8 mouse cellular contexts compared by ENCODE assay signal in genomic region chr7:113256046-113256445, GRCm38 (mm10). TPM values are rescaled to one million over a fixed set of nuclear protein-coding genes. Genes with fewer than 3 reads are reported as not detected.
DNase-seq lines count a peak whose midpoint lies in the region; ATAC-seq lines count a peak whose summit lies in the region.

No protein-coding gene starts in this region.

- H3K9ac ChIP-seq in forebrain, embryonic 14.5 days (ENCODE audit: low read length), result no peak overlapping the region
- H3K9ac ChIP-seq in forebrain, embryonic 13.5 days, result no peak overlapping the region
- no peak overlapping the region for H3K9ac ChIP-seq in midbrain, embryonic 11.5 days (ENCODE audit: low read length)
- H3K9ac ChIP-seq in midbrain, embryonic 15.5 days, result no peak overlapping the region
- no peak overlapping the region for H3K9ac ChIP-seq in neural tube, embryonic 11.5 days (ENCODE audit: low read length)

- H3K4me1 ChIP-seq in forebrain, embryonic 14.5 days (ENCODE audit: control insufficient read depth, insufficient read depth, low read length), result peaks cover 20% of the 10 kb centered on the region
- H3K4me1 ChIP-seq in forebrain, embryonic 13.5 days, result peaks cover 25% of the 10 kb centered on the region
- peaks cover 4% of the 10 kb centered on the region; the same call in 1 of the 2 replicates for H3K4me1 ChIP-seq in midbrain, embryonic 11.5 days (ENCODE audit: control insufficient read depth, insufficient read depth, low read length)
- peaks cover 22% of the 10 kb centered on the region for H3K4me1 ChIP-seq in midbrain, embryonic 15.5 days
- H3K4me1 ChIP-seq in neural tube, embryonic 11.5 days (ENCODE audit: control insufficient read depth, insufficient read depth, low read length), result no peaks in the 10 kb centered on the region

- no peak overlapping the region for H3K4me2 ChIP-seq in forebrain, embryonic 14.5 days (ENCODE audit: low read length)
- H3K4me2 ChIP-seq in forebrain, embryonic 13.5 days, result no peak overlapping the region
- H3K4me2 ChIP-seq in midbrain, embryonic 11.5 days, result no peak overlapping the region
- no peak overlapping the region for H3K4me2 ChIP-seq in midbrain, embryonic 15.5 days
- H3K4me2 ChIP-seq in neural tube, embryonic 11.5 days (ENCODE audit: low read depth), result no peak overlapping the region

- 55% methylated on average over 4 of the region's 4 CpGs for whole genome bisulfite sequencing in forebrain, embryonic 14.5 days
- WGBS in forebrain, embryonic 13.5 days, result 50% methylated on average over 4 of the region's 4 CpGs
- WGBS in midbrain, embryonic 11.5 days, result 51% methylated on average over 4 of the region's 4 CpGs
- 55% methylated on average over 4 of the region's 4 CpGs for WGBS in midbrain, embryonic 15.5 days
- 50% methylated on average over 4 of the region's 4 CpGs for WGBS in neural tube, embryonic 11.5 days

- H3K36me3 ChIP-seq in forebrain, embryonic 14.5 days (ENCODE audit: control insufficient read depth, insufficient read depth, low read length), result no peaks in the 10 kb centered on the region
- no peaks in the 10 kb centered on the region for H3K36me3 ChIP-seq in forebrain, embryonic 13.5 days (ENCODE audit: poor library complexity, severe bottlenecking)
- no peaks in the 10 kb centered on the region for H3K36me3 ChIP-seq in midbrain, embryonic 11.5 days (ENCODE audit: control insufficient read depth, insufficient read depth, low read length)
- no peaks in the 10 kb centered on the region for H3K36me3 ChIP-seq in midbrain, embryonic 15.5 days (replicated peaks)
- no peaks in the 10 kb centered on the region for H3K36me3 ChIP-seq in neural tube, embryonic 11.5 days (ENCODE audit: control insufficient read depth, insufficient read depth, low read length)

- no peak for ATAC-seq in forebrain, embryonic 14.5 days
- ATAC-seq in forebrain, embryonic 13.5 days, result no peak
- no peak for ATAC-seq in midbrain, embryonic 11.5 days (ENCODE audit: low FRiP score)
- ATAC-seq in midbrain, embryonic 15.5 days (replicated peaks), result no peak
- no peak for ATAC-seq in neural tube, embryonic 11.5 days (ENCODE audit: insufficient read depth, low FRiP score, low TSS enrichment)

- no peaks in the 10 kb centered on the region for H3K9me3 ChIP-seq in forebrain, embryonic 14.5 days (replicated peaks; ENCODE audit: control insufficient read depth, low read length)
- no peaks in the 10 kb centered on the region for H3K9me3 ChIP-seq in forebrain, embryonic 13.5 days (replicated peaks)
- H3K9me3 ChIP-seq in midbrain, embryonic 11.5 days (ENCODE audit: control insufficient read depth, low read length), result no peaks in the 10 kb centered on the region
- H3K9me3 ChIP-seq in midbrain, embryonic 15.5 days, result no peaks in the 10 kb centered on the region
- no peaks in the 10 kb centered on the region for H3K9me3 ChIP-seq in neural tube, embryonic 11.5 days (ENCODE audit: control insufficient read depth, low read length)

- H3K27me3 ChIP-seq in forebrain, embryonic 14.5 days (replicated peaks; ENCODE audit: control insufficient read depth, insufficient read depth, low read length), result no peaks in the 10 kb centered on the region
- H3K27me3 ChIP-seq in forebrain, embryonic 13.5 days, result no peaks in the 10 kb centered on the region
- no peaks in the 10 kb centered on the region for H3K27me3 ChIP-seq in midbrain, embryonic 11.5 days (ENCODE audit: control insufficient read depth, insufficient read depth, low read length)
- no peaks in the 10 kb centered on the region for H3K27me3 ChIP-seq in midbrain, embryonic 15.5 days (replicated peaks)
- H3K27me3 ChIP-seq in neural tube, embryonic 11.5 days (ENCODE audit: control insufficient read depth, insufficient read depth, low read length), result no peaks in the 10 kb centered on the region

- peak; percentile 34 for DNase-seq in forebrain, embryonic 14.5 days (ENCODE audit: low spot score)
- peak; percentile 92 for DNase-seq in midbrain, embryonic 11.5 days (ENCODE audit: low spot score, missing footprints)
- peak; percentile 52 to 62 for DNase-seq in adrenal gland, postnatal 36 days
- peak; percentile 60 for DNase-seq in kidney, postnatal 10 days
- peak; percentile 61 for DNase-seq in neural tube, embryonic 11.5 days (ENCODE audit: low spot score)
- no peak for DNase-seq in right cerebral cortex, postnatal 25 days

- no peak overlapping the region for H3K4me3 ChIP-seq in forebrain, embryonic 14.5 days (ENCODE audit: low read depth, low read length)
- H3K4me3 ChIP-seq in forebrain, embryonic 13.5 days, result no peak overlapping the region
- H3K4me3 ChIP-seq in midbrain, embryonic 11.5 days (ENCODE audit: low read depth, low read length), result no peak overlapping the region
- no peak overlapping the region for H3K4me3 ChIP-seq in midbrain, embryonic 15.5 days
- H3K4me3 ChIP-seq in neural tube, embryonic 11.5 days (ENCODE audit: low read depth, low read length), result no peak overlapping the region

- H3K27ac ChIP-seq in forebrain, embryonic 14.5 days (ENCODE audit: low read depth, low read length), result no peak overlapping the region
- H3K27ac ChIP-seq in forebrain, embryonic 13.5 days, result no peak overlapping the region
- H3K27ac ChIP-seq in midbrain, embryonic 11.5 days (ENCODE audit: low read depth, low read length), result no peak overlapping the region
- no peak overlapping the region for H3K27ac ChIP-seq in midbrain, embryonic 15.5 days
- no peak overlapping the region for H3K27ac ChIP-seq in neural tube, embryonic 11.5 days (ENCODE audit: low read depth, low read length)

RNA-seq across cellular contexts. Expression of gene Arntl, which starts 48.8 kb away (rescaled TPM):
- polyA plus RNA-seq in forebrain, embryonic 14.5 days (2014; fragmentation: Nextera tagmentation; extraction: Ambion mirVana), result 12.3 and 14.1 TPM in 2 replicates
- 9.5 and 10.1 TPM in 2 replicates for polyA plus RNA-seq in forebrain, embryonic 13.5 days (2015; fragmentation: Nextera tagmentation; extraction: Ambion mirVana)
- polyA plus RNA-seq in midbrain, embryonic 11.5 days (2014; fragmentation: Nextera tagmentation; extraction: Ambion mirVana), result 5.1 and 6.4 TPM in 2 replicates
- polyA plus RNA-seq in midbrain, embryonic 15.5 days (2015; fragmentation: Nextera tagmentation; extraction: Ambion mirVana), result 15.4 and 16.7 TPM in 2 replicates
- total RNA-seq in adrenal gland, postnatal 36 days (2021), result 10 to 100 TPM in 1 of 2 experiments, 1 to 10 TPM in 1; 8.9 to 32.5 TPM
- 8.1 and 8.6 TPM in 2 replicates for polyA plus RNA-seq in neural tube, embryonic 11.5 days (2014; fragmentation: Nextera tagmentation; extraction: Ambion mirVana)
